Mouse (Mus musculus) erythroblast, embryonic 14.5 days (primary cell): ENCODE results near the gene Kl. TPM values are rescaled to one million over a fixed set of nuclear protein-coding genes. Genes with fewer than 3 reads are reported as not detected.

Experiments
- H3K27me3 ChIP-seq: 2 replicates; pipeline ENCODE4 v1.6.1; 2012; ENCODE audit warnings: inconsistent platforms; ENCODE audit not compliant: control insufficient read depth
- H3K36me3 ChIP-seq: 2 replicates; pipeline ENCODE4 v1.6.1; 2012; ENCODE audit warnings: mild to moderate bottlenecking, inconsistent platforms; ENCODE audit not compliant: control insufficient read depth
- H3K4me1 ChIP-seq: 2 replicates; pipeline ENCODE4 v1.6.1; 2012; ENCODE audit warnings: inconsistent platforms; ENCODE audit not compliant: control insufficient read depth
- H3K4me3 ChIP-seq: replicated peaks from 2 replicates; pipeline ENCODE3; 2012; ENCODE audit warnings: moderate library complexity, mild to moderate bottlenecking, inconsistent platforms
- H3K9me3 ChIP-seq: 2 replicates; pipeline ENCODE4 v1.6.1; 2012; ENCODE audit warnings: low read length, inconsistent platforms, mixed read lengths; ENCODE audit not compliant: control insufficient read depth
- GATA1 ChIP-seq: IDR thresholded peaks from 2 replicates; pipeline ENCODE4 v1.6.1; 2012; ENCODE audit warnings: low read length, inconsistent platforms, mixed read lengths
- TAL1 ChIP-seq: IDR thresholded peaks from 3 replicates; pipeline ENCODE4 v1.6.1; 2012; ENCODE audit warnings: low read length, inconsistent platforms, mixed read lengths
- polyA plus RNA-seq: library from polyadenylated mRNA; stranded (reverse); fragments of >175 nt; gene quantifications from 2 replicates; pipeline ENCODE4 v1.2.3, GENCODE M21; 2012

Kl gene
- polyA plus RNA-seq, 1 experiment, result not detected

DNA sequence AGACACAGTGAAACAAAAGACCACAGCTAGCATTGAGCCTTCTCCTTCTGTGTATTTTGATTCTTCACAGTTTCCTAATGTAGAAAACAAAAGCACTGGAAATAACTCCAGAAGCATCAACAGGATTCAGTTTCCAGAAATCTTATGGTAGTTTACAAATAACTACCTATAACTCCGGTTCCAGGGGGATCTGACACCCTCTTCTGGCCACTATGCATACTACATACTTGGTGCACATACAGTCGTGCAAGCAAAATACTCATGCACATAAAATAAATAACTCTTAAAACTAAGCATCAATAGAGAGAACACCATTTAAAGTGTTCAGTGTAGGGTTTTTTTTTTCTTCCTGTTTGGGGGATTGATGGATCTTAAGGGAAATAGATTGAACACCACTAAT is 23.0 kb upstream of the Kl start:
- Histone ChIP-seq H3K4me3 (no peak overlapping the region), H3K9me3 (peaks cover 8% of the 10 kb centered on the region), H3K4me1 (no peaks in the 10 kb centered on the region), H3K27me3 (no peaks in the 10 kb centered on the region), H3K36me3 (no peaks in the 10 kb centered on the region)
- TF ChIP-seq GATA1, result no peak
- TF ChIP-seq TAL1, result no peak

DNA sequence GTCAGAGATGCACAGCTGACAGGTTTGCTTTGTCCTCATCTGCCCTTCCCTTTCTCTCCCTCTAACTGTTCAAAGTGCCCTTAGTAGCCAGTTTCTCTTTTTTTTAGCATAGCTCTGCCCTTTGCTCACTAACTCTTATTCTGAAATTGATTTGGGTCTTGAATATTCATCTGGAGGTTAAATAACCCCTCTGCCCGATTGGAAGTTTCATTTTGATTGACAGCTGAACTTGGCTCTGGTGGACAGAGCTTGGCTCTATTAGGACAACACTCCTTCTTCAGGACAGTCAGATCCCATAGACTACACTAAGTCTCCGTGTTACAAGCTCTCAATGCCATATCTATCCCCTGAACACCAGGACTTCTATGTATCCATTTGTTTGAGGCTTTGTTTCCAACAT is 19.8 kb upstream of the Kl start:
- Histone ChIP-seq H3K36me3 (no peaks in the 10 kb centered on the region), H3K4me1 (no peaks in the 10 kb centered on the region), H3K4me3 (no peak overlapping the region), H3K9me3 (no peaks in the 10 kb centered on the region), H3K27me3 (no peaks in the 10 kb centered on the region)
- TF ChIP-seq TAL1, result no peak
- no peak for TF ChIP-seq GATA1

DNA sequence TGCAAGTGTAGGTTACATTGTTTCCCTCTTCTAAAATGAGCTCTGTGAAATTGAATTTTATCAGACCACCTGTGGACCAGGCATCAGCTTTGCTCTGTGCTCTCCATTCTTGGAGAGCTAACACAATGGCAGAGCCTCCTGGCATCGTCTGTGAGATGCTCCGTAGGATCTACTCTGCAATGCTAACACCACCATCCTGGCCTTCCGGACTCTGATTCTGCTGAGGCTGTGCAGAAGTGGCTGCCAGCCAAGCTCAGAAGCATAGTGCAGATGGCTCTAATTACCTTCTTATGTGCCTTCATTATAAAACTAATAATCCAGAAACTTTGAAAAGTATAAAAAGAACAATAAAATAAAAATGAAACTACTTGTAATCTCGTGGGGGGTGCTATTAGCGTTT is 16.2 kb upstream of the Kl start:
- Histone ChIP-seq H3K4me1 (no peaks in the 10 kb centered on the region), H3K27me3 (no peaks in the 10 kb centered on the region), H3K36me3 (no peaks in the 10 kb centered on the region), H3K9me3 (no peaks in the 10 kb centered on the region), H3K4me3 (no peak overlapping the region)
- no peak for TF ChIP-seq TAL1
- no peak for TF ChIP-seq GATA1

DNA sequence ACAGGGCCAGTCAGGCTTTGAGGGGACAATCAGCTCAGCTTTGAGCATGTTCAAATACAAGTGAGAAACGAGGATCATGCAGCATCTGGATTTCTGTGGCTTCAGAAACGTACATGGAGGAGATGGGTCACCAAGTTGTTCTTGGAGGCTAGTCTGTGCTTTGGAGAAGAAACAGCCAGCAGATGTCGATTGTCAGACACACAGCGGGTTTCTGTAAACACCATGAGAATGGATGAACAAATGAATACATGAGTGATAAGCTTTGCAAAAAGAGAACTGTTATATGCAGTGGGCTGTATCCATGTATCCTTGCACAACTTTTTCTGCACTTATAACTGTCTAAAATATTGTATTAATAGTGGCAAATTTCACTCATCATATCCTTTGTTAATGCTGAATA is 15.6 kb upstream of the Kl start:
- H3K4me1 ChIP-seq, result no peaks in the 10 kb centered on the region
- TF ChIP-seq GATA1, result no peak
- TF ChIP-seq TAL1, result no peak
- no peaks in the 10 kb centered on the region for H3K9me3 ChIP-seq
- no peak overlapping the region for H3K4me3 ChIP-seq
- H3K27me3 ChIP-seq, result no peaks in the 10 kb centered on the region
- no peaks in the 10 kb centered on the region for H3K36me3 ChIP-seq

DNA sequence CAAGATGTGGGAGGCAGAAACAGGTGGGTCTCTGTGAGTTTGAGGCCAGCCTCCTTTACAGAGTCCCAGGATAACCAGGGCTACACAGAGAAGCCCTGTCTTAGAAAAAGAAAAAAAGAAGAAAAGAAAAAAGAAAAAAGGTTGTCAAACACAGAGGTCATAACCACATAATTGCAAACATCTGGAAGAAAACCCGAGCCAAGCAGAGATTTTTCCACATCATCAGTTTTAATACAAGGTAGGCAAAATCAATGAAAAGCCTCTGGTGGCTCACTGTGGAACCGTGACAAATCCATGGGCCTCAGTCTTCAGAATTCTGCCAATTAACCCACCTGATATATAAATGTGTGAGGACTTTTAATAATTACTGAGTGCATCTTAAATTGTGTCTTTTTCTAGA is 14.9 kb upstream of the Kl start:
- H3K27me3 ChIP-seq, result no peaks in the 10 kb centered on the region
- no peaks in the 10 kb centered on the region for H3K9me3 ChIP-seq
- H3K36me3 ChIP-seq, result no peaks in the 10 kb centered on the region
- TF ChIP-seq GATA1, result no peak
- no peak for TF ChIP-seq TAL1
- H3K4me3 ChIP-seq, result no peak overlapping the region
- no peaks in the 10 kb centered on the region for H3K4me1 ChIP-seq

DNA sequence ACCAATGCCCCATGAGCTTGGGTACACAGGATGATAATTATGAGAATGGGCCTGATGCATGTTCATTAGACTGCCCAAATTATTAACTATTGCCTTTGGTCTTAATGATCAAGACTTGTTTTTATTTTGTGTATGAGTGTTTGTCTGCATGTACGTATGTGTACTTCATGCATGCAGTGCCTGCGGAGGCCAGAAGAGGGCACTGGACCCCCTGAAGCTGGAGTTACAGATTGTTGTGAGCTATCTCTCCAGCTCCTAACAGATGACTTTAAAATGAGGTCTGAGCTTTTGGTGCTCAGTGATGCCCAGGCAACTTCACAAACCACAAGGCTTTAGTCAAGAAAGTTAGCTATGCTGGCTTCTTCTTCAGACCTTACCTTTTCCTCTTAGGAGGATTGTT is 6.8 kb upstream of the Kl start:
- no peaks in the 10 kb centered on the region for H3K36me3 ChIP-seq
- H3K27me3 ChIP-seq, result no peaks in the 10 kb centered on the region
- H3K4me3 ChIP-seq, result no peak overlapping the region
- TF ChIP-seq GATA1 (no peak), TAL1 (no peak)
- peaks cover 18% of the 10 kb centered on the region for H3K9me3 ChIP-seq
- no peaks in the 10 kb centered on the region for H3K4me1 ChIP-seq

DNA sequence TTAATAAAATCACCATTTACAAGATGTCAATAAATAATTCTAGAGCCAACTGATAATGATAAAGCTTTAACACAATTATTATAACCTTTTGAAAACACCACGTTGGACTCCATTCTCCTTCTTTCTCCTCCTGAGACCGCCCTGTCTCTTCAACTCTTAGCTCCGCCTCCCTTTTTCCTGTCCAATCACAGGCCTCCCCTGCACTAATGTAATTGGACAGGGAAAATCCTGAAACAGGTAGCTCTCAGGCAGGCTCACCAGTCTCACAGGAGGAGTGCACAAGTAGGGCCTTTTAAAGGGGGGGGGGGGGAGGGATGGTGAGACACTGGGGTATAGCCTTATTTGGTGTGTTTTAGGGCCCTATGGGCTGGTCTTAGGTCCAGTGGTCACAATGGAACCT is 3.3 kb upstream of the Kl start:
- TF ChIP-seq TAL1, result no peak
- no peak for TF ChIP-seq GATA1
- H3K9me3 ChIP-seq, result peaks cover 11% of the 10 kb centered on the region
- H3K4me3 ChIP-seq, result no peak overlapping the region
- H3K27me3 ChIP-seq, result peaks cover 27% of the 10 kb centered on the region
- no peaks in the 10 kb centered on the region for H3K4me1 ChIP-seq
- no peaks in the 10 kb centered on the region for H3K36me3 ChIP-seq

DNA sequence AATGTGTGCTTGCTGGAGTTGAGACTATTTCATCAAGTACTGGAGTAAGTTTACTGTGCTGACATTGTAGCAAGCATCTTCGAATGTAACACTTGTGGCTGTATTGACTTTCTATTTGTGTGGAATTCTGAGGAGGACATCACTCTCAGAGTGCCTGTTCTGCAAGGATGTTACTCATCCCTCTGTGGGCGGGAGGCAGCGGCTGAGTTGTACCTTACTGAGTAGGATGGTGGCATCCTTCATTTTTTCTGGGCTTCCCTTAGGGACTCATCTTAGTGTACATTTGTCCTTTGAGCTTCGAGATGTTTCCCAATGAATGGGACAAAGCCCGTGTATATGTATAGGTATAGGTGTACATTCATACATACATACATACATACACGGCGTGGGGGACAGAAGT is 1.1 kb upstream of the Kl start:
- TF ChIP-seq TAL1 (no peak), GATA1 (no peak)
- H3K9me3 ChIP-seq, result peaks cover 5% of the 10 kb centered on the region
- no peaks in the 10 kb centered on the region for H3K4me1 ChIP-seq
- H3K36me3 ChIP-seq, result no peaks in the 10 kb centered on the region
- no peak overlapping the region for H3K4me3 ChIP-seq
- peaks cover 27% of the 10 kb centered on the region for H3K27me3 ChIP-seq

DNA sequence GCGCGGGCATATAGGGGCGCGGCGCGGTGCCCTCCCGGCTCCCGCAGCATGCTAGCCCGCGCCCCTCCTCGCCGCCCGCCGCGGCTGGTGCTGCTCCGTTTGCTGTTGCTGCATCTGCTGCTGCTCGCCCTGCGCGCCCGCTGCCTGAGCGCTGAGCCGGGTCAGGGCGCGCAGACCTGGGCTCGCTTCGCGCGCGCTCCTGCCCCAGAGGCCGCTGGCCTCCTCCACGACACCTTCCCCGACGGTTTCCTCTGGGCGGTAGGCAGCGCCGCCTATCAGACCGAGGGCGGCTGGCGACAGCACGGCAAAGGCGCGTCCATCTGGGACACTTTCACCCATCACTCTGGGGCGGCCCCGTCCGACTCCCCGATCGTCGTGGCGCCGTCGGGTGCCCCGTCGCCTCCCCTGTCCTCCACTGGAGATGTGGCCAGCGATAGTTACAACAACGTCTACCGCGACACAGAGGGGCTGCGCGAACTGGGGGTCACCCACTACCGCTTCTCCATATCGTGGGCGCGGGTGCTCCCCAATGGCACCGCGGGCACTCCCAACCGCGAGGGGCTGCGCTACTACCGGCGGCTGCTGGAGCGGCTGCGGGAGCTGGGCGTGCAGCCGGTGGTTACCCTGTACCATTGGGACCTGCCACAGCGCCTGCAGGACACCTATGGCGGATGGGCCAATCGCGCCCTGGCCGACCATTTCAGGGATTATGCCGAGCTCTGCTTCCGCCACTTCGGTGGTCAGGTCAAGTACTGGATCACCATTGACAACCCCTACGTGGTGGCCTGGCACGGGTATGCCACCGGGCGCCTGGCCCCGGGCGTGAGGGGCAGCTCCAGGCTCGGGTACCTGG is 488 bp downstream of the Kl start:
- no peak for TF ChIP-seq TAL1

DNA sequence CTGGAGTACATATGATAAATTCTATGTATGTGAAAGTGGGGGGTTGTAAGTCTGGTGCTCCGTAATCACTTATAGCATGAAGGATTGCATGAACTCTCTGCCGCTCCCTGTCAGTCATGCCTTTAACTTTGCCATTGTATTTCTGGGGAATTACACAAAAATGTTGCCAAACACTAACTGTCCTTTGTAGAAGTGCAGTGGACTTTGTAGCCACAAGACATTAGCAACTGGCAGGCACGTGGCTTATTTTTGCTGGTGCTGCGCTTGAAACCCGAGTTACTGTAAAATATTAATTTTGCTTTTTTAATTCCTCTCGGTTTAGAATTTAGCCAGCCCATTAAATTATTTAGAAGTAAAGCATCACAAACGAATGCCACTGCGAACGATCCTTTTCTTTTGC is 2.4 kb downstream of the Kl start:
- no peak overlapping the region for H3K4me3 ChIP-seq

More for the DNA sequence above, 488 bp downstream of the Kl start:
- Histone ChIP-seq H3K4me3 (peak overlapping the region; percentile 26), H3K9me3 (peaks cover 5% of the 10 kb centered on the region), H3K36me3 (no peaks in the 10 kb centered on the region), H3K4me1 (no peaks in the 10 kb centered on the region), H3K27me3 (peaks cover 27% of the 10 kb centered on the region)

More for the DNA sequence above, 2.4 kb downstream of the Kl start:
- H3K36me3 ChIP-seq, result no peaks in the 10 kb centered on the region
- TF ChIP-seq TAL1 (no peak), GATA1 (no peak)
- no peaks in the 10 kb centered on the region for H3K9me3 ChIP-seq
- peaks cover 27% of the 10 kb centered on the region for H3K27me3 ChIP-seq
- H3K4me1 ChIP-seq, result no peaks in the 10 kb centered on the region
